Comparison of ENCODE assay signal across 12 mouse cellular contexts in the genomic region with DNA sequence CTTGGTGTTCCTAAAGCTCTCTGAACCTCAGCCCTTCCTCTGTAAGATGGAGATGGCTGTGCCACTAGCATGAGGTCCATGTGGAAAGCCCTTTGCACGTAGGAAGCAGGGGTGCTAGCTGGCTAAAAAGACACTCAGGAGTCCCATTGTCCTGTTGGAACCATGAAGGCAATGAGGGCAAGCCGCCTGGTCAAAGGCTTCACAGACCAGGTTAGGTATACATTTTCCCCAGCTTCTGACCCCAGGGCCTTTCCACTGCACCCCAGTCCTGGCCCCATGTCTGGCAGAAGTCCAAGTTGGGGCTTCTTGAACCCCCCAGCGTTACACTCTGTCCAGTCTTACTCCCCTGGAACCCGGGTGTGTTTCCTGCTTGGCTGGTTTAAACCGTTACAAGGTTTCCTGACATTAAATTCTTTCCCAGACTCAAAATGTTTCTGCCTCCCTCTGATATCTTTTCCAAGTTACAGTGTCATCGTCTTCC. TPM values are rescaled to one million over a fixed set of nuclear protein-coding genes. Genes with fewer than 3 reads are reported as not detected.
DNase-seq lines count a peak whose midpoint lies in the region; ATAC-seq and TF ChIP-seq lines count a peak whose summit lies in the region.
"Had no signal": no experiment of that assay in that cellular context is flagged by ENCODE, and none has a peak within 500 bp of the region (broad histone marks: within the 10 kb centered on the region; RNA-seq: fewer than 3 reads in every experiment).

No protein-coding gene starts in this region.

- H3K27ac ChIP-seq in gastrocnemius, adult 2 months = peak overlapping the region; percentile 87
- H3K27ac ChIP-seq in testis, adult 2 months (ENCODE audit: control insufficient read depth, insufficient read depth, low read depth, low read length) = peak overlapping the region; percentile 56
- peak overlapping the region; percentile 69; the same call in 1 of the 2 replicates for H3K27ac ChIP-seq in hindbrain, postnatal 0 days
- H3K27ac ChIP-seq: heart, embryonic 10.5 days; limb, embryonic 12.5 days had no signal

- TF ChIP-seq CTCF in gastrocnemius, adult 2 months (IDR thresholded peaks at IDR 0.05) = no peak
- no peak for TF ChIP-seq CTCF in testis, adult 2 months (IDR thresholded peaks at IDR 0.05; ENCODE audit: control insufficient read depth, insufficient read depth, insufficient replicate concordance, low read depth, low read length)
- TF ChIP-seq CTCF in hindbrain, postnatal 0 days (IDR thresholded peaks at IDR 0.05; ENCODE audit: low read depth) = no peak

- no peaks in the 10 kb centered on the region for H3K27me3 ChIP-seq in testis, adult 2 months (ENCODE audit: control insufficient read depth, insufficient read depth, low read length)
- H3K27me3 ChIP-seq in hindbrain, postnatal 0 days (ENCODE audit: insufficient read depth, low read length) = no peaks in the 10 kb centered on the region

- peak overlapping the region; percentile 93 for H3K4me3 ChIP-seq in gastrocnemius, adult 2 months
- H3K4me3 ChIP-seq in testis, adult 2 months (ENCODE audit: control insufficient read depth, low read depth, low read length) = peak overlapping the region; percentile 70
- H3K4me3 ChIP-seq in hindbrain, postnatal 0 days (ENCODE audit: low read length) = no peak overlapping the region
- H3K4me3 ChIP-seq: erythroblast, embryonic 14.5 days; heart, embryonic 10.5 days had no signal

- no peak for DNase-seq in gastrocnemius, adult 2 months
- no peak for DNase-seq in gastrocnemius, postnatal 10 days
- DNase-seq in testis, postnatal 14 days (ENCODE audit: low spot score) = no peak
- no peak for DNase-seq in hindbrain, postnatal 0 days (ENCODE audit: low spot score)
- DNase-seq in adrenal gland, adult 18-20 months (ENCODE audit: low spot score in 2 of 2) = no peak
- DNase-seq in frontal cortex, postnatal 25 days (ENCODE audit: low spot score in 2 of 2) = no peak
- DNase-seq in kidney, adult 8-10 months = no peak
- DNase-seq: kidney, postnatal 10 days had no signal

- H3K4me1 ChIP-seq in testis, adult 2 months (ENCODE audit: control insufficient read depth, insufficient read depth, low read length) = peaks cover 36% of the 10 kb centered on the region
- H3K4me1 ChIP-seq in hindbrain, postnatal 0 days (ENCODE audit: insufficient read depth, low read length) = peaks cover 35% of the 10 kb centered on the region

- no peaks in the 10 kb centered on the region for H3K9me3 ChIP-seq in hindbrain, postnatal 0 days (ENCODE audit: low read length)
- H3K9me3 ChIP-seq: heart, embryonic 10.5 days; limb, embryonic 12.5 days had no signal

- ATAC-seq in hindbrain, postnatal 0 days = no peak

- H3K4me2 ChIP-seq in hindbrain, postnatal 0 days (ENCODE audit: low read depth, low read length) = peak overlapping the region; percentile 89

- H3K9ac ChIP-seq in hindbrain, postnatal 0 days (replicated peaks; ENCODE audit: low read length) = no peak overlapping the region
- H3K9ac ChIP-seq: limb, embryonic 12.5 days had no signal

- TF ChIP-seq POLR2A in testis, adult 2 months (IDR thresholded peaks at IDR 0.05; ENCODE audit: control insufficient read depth, low read depth, low read length) = no peak

- intact Hi-C loops in gastrocnemius, adult 2 months (cut with DNase I) = no loop called here

- H3K36me3 ChIP-seq in testis, adult 2 months (ENCODE audit: control insufficient read depth, insufficient read depth, low read length) = no peaks in the 10 kb centered on the region
- H3K36me3 ChIP-seq in hindbrain, postnatal 0 days (ENCODE audit: insufficient read depth, low read length) = no peaks in the 10 kb centered on the region
- H3K36me3 ChIP-seq: heart, embryonic 10.5 days; limb, embryonic 12.5 days had no signal

- 15% methylated on average over 6 of the region's 6 CpGs for whole genome bisulfite sequencing in hindbrain, postnatal 0 days

RNA-seq across cellular contexts. Expression of a gene that starts 2.9 kb away (rescaled TPM):
- total RNA-seq in gastrocnemius, adult 2 months (2021) = 10 to 100 TPM; 10.5 to 14.0 TPM
- 10 to 100 TPM; 34.9 to 36.6 TPM for total RNA-seq in gastrocnemius, postnatal 10 days (2021)
- polyA plus RNA-seq in testis, adult 2 months (2012; rRNA removed) = 45.8 and 57.4 TPM in 2 replicates
- total RNA-seq in hindbrain, postnatal 0 days (2014; rRNA removed) = 42.8 and 56.9 TPM in 2 replicates
- polyA plus RNA-seq in hindbrain, postnatal 0 days (2015; fragmentation: Nextera tagmentation; extraction: Ambion mirVana) = 9.5 and 10.6 TPM in 2 replicates
- total RNA-seq in adrenal gland, adult 18-20 months (2021) = 100 to 1,000 TPM; 143 to 170 TPM
